Mouse (Mus musculus): ENCODE measurements around the gene Vcl. TPM values are rescaled to one million over a fixed set of nuclear protein-coding genes. Genes with fewer than 3 reads are reported as not detected.

The Vcl gene
- total RNA-seq, 2 experiments from 2014 or later, result 200 to 201 TPM

DNA sequence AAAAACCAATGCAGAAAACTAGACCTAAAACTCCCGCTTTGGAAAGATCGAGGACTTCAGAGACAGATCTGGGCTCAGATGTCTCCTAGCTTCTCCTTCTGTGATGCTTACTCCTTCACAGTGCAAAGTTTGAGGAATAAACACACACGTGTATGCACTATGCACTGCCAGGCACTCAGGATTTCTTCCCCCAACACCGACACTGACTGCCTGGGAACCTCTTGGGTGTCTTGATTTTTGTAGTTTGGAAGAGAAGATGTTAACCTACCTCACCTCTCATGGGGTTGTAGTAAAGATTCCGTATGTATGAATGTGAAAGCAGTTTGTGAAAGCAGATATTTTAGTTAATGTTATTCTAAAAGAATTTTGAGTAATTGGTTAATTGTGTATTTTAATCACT is 88.7 kb downstream of the Vcl start:
- no peak for DNase-seq

DNA sequence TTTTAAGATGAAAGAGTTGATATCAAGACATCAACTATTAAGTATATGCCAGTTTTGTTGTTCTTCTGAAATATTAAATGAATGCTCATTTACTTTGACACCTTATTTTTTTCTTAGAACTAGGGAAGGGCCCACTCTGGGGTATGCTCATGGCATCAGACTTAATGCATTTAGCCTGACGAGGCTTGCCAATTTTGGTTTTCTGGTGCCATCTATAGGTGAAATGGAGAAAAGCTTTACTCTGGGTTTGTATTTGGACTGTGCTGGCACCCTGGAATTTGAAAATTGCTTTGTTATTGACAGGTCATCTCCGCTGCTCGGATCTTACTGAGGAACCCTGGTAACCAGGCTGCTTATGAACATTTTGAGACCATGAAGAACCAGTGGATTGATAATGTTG is 89.8 kb downstream of the Vcl start:
- DNase-seq, result no peak

DNA sequence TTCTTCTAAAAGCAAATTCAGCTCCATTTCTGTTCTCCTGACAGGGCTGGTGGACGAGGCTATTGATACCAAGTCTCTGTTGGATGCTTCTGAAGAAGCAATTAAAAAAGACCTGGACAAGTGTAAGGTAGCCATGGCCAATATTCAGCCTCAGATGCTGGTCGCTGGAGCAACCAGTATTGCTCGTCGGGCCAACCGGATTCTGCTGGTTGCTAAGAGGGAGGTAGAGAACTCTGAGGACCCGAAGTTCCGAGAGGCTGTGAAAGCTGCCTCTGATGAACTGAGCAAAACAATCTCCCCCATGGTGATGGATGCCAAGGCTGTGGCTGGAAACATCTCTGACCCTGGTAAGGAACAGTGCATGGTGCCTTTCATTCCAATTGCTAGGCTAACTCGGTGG is 91.2 kb downstream of the Vcl start:
- DNase-seq, result no peak

- DNase-seq, result no peak
Measured at GRCm38 (mm10) chr14:21027542-21027941, 98.3 kb downstream of the Vcl start.

DNA sequence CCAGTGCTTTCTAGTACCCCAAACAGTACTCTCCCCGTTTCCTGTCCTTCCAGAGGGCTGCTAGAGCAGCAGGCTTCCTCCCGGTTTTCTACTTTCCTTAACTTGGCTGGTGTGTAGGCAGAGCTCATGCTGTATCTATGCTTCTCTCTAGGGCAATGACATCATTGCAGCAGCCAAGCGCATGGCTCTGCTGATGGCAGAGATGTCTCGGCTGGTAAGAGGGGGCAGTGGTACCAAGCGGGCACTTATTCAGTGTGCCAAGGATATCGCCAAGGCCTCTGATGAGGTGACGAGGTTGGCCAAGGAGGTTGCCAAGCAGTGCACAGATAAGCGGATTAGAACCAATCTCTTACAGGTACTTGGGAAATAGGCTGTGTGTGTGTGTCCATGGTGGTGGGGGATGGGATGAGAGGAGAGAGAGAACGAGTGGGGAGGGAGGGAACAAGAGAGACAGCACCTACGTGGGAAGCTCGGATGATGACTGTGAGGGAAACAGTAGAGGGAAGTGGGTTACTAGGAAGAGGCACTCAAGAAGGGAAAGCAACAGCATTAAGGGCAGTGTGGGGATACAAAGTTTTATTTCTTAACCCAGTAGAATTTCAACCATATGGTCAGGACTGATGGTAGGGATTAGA is 99.9 kb downstream of the Vcl start:
- no peak for DNase-seq

- DNase-seq, result peak; percentile 68
Measured at GRCm38 (mm10) chr14:21031783-21032511, 102.7 kb downstream of the Vcl start.

GRCm38 (mm10) chr14:21034271-21034670 is 105.1 kb downstream of the Vcl start:
- DNase-seq, result no peak

DNA sequence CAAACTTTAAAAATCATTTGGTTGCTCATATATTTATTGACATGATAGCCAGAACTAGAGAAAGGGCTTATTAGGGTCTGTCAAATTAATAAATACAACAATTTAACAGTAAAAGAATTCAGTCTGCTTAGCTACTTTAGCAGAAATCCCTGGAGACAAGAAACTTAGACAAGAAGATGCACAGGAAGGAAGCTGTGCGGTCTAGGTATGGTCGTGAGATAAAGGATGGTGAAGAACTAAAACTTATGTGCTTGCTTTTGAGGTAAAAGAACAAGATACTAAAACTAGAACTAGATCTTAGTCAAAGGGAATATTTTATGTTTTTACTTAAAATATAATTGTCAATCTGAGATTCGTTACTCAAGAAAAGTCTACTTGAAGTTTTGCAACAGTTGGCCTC is 105.6 kb downstream of the Vcl start:
- DNase-seq, result no peak

GRCm38 (mm10) chr14:21039077-21039476 is 109.9 kb downstream of the Vcl start:
- DNase-seq, result no peak

DNA sequence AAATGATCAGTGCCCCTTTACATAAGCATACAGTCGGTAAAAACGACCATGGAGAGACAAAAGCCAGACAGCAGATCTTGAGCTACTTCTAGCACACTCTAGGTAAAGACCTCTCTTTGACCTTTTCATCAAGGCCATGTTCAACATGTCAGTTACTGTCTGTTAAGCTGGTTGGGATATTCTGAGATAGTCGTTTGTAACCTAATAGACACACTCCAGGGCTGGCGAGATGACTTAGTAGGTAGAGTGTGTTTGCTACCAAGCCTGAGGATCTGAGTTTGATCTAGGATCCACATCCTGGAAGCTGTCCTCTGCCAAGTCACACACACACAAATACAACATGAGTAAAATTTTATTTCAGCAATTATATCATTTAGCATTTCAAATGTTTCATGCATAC is 110.4 kb downstream of the Vcl start:
- DNase-seq, result no peak

GRCm38 (mm10) chr14:21047840-21048239 is 118.6 kb downstream of the Vcl start:
- DNase-seq, result no peak

DNA sequence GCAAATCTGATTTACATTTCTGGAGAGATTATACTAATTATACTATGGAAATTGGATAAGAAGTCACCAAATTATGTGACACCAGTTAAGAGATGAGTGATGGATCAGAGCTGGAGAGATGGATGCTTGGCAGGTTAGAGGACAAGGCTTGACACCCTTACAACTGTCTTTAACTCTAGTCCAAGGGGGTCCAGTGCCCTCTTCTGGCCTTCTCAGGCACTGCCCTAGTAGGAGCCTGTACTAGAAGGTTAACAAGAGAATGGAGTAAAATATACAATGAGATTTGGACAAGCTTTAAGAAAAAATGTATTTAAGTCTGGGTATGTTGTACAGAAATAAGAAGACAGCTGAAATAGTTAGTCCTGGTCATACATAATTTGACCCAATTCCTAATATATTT is 119.7 kb downstream of the Vcl start:
- DNase-seq, result peak; percentile 64

DNA sequence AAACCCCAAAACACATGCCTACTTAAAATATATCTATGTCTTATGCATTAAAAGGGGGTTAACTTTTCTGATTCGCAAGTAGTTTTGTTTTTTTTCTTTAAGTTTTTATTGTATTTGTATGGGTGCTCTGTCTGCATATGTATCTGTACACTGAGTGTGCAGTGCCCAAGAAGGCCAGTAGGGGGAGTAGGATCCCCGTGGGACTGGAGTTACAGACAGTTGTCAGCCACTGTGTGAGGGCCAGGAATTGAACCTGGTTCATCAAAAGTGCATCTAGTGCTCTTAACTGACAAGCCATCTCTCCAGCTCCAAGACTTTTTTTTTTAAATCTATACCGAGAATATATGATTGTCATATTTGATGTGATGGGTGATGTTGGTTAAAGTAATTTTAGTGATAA is 121.5 kb downstream of the Vcl start:
- DNase-seq, result peak; percentile 59

DNA sequence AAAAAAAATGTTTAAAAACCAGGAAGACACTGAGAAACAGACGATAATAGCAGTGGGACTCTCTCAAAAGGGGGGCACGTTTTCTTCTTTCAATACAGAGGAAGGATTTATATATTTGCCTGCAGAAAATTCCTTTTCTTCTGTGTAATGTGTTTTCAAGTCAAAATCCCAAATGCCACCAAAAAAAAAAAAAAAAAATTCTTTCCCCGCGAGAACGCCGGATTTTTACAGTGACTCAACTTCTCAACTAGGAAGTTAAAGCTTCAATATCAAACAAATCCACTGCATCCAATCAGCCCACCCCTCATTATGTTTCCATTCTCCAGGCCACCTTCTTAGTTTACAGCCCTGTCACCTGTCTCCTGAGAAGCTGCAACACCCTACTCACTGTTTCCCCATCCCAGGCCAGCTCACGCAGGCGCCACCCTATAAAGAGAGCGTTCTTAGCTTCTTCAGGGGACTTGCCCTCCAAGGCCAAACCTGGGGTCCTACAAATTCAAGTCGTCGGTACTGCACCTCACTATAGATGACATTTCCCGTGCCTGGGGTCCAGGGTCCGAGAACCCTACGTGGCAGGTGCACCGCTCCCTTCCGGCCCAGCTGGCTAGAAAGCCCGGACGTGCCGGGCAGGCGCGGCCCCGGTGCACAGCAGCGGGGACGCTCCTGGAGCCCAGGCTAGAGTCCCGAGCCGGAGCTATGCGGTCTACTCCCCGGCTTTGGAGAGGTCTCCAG is 122.3 kb downstream of the Vcl start:
- no peak for DNase-seq

DNA sequence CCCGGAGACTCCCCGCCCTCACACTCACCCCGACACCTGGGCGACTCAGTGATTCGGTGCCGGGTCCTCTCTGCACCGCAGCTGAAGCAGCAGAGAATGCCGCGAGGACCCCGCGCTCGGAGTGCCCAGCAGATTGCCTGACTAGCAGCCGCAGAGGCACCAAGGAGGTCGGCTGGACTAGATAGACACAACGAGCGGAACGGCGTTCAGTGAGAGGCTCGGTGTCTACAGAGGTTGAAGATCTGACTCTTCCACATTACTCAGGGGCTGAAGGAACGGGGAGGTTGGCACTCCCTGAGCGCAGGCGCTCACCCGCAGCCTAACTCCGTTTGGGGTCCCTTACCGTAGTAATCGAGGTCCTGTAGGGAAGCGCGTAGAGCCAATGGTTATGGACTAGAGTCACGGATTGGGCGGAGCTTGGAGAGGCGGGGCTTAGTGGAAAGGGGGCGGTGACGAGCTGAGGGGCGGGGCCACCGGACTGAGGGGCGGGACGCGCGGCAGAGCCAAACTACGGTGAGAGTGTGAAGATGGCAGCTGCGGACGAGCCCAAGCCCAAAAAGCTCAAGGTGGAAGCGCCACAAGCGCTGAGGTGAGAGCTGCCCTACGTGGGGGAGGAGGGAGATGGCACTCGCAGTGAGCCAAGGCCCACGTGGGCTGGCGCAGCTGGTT is 123.0 kb downstream of the Vcl start, which contains the start of the genes Ap3m1 and Adk:
Gene Ap3m1 (minus strand): TSS at position 397 of the 669 bp plus-strand sequence.
Gene Adk (plus strand): TSS at position 463 of the 669 bp plus-strand sequence.
- peak; percentile 97 for DNase-seq

GRCm38 (mm10) chr14:21052781-21053130 is 123.6 kb downstream of the Vcl start:
- DNase-seq, result peak; percentile 83

- DNase-seq, result no peak
Measured at GRCm38 (mm10) chr14:21053151-21053550, 124.0 kb downstream of the Vcl start.

GRCm38 (mm10) chr14:21053586-21053985 is 124.4 kb downstream of the Vcl start:
- DNase-seq, result no peak

DNA sequence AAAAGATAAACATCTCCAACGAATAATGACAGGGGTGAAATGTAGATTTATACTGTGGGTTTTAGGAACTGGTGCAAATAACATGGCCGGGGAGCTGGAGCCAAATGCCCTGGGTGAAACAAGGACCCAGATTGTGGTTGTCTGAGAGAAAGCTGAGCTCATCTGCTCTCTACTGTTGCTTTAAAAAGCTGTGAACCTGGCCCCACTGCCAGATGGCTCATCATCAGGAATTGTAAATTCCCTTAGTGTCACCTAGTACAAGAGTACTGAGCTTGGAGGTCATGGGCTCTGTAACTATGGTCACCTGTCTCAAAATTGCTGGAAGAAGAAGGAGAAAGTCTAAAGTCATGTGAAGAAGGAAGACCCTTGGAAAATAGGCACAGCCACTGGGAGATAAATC is 129.8 kb downstream of the Vcl start:
- no peak for DNase-seq

DNA sequence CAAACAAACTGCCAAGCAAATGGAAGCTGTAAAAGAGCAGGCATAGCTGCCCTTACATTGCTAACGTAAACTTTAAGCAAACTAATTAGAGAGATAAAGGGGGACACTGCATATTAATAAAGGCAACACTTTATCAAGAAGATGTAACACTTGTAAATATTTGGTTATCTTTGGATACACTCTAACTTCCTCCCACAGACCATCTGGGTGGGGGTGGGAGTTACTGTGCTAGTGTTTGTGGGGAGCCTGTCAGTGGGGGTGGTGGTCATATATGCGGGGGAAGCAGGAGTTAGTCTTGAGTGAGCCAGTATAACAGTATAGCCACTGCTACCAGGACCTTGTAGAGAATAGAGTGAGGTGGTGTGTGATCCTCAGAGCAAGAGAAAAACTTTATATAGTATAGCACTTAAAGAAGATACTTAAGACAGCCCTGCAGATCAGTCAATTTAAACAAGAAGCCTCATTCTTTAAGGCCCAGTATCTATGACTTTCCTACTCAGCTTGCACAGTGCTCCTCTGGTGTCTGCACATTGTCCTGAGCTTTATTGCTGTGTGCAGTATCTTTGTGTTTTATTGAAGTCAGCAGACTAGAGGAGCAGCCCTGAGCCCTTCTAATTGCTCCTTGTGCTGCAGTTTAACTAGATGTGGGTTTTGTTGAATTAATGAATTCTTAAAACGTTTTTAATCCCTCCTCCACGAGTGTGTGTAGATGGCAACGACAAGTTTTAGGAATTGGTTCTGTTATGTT is 133.7 kb downstream of the Vcl start:
- DNase-seq, result no peak

DNA sequence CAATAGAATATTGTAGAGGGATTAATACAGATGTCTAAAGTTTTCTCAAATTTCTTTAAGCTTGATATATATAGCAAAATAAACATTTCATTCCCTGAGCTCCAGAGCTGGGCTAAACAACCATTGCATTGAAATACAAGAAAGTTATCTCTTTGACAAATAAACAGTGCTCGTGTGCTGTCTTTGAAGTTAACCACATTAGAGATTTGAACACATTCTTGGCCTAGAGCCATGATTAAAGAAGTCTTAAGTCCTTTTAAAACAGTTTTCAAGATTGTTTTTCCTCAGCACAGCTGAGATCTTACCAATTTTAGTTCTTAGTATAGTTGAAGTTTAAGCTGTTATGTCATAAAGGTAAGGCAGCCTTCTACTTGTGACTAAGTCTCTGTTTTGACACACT is 135.1 kb downstream of the Vcl start:
- DNase-seq, result no peak

GRCm38 (mm10) chr14:21065490-21066162 is 136.4 kb downstream of the Vcl start:
- DNase-seq, result no peak
